Mouse (Mus musculus) embryonic fibroblast, embryonic 13.5 days (primary cell): Measurements from ENCODE around the gene Ubxn7. TPM values are rescaled to one million over a fixed set of nuclear protein-coding genes. Genes with fewer than 3 reads are reported as not detected.

ENCODE experiments used
- H3K27ac ChIP-seq: 2 replicates; pipeline ENCODE4 v1.5.1; 2012; ENCODE audit warnings: low read length, control low read depth, inconsistent platforms; ENCODE audit not compliant: insufficient read depth
- H3K4me1 ChIP-seq: 2 replicates; pipeline ENCODE4 v1.6.1; 2011; ENCODE audit warnings: low read length; ENCODE audit not compliant: control insufficient read depth, insufficient read depth
- H3K4me3 ChIP-seq: 2 replicates; pipeline ENCODE4 v1.5.1; 2011; ENCODE audit warnings: mild to moderate bottlenecking, control low read depth, low read length; ENCODE audit not compliant: insufficient read depth
- CTCF ChIP-seq: IDR thresholded peaks from 2 replicates; pipeline ENCODE4 v1.5.1; 2011; ENCODE audit warnings: mild to moderate bottlenecking, control low read depth, low read length, moderate library complexity, borderline replicate concordance; ENCODE audit not compliant: insufficient read depth
- POLR2A ChIP-seq: IDR thresholded peaks from 2 replicates; pipeline ENCODE4 v1.6.1; 2011; ENCODE audit warnings: low read depth, mild to moderate bottlenecking, control low read depth, low read length, moderate library complexity
- polyA plus RNA-seq: library from polyadenylated mRNA; stranded (reverse); fragments of >200 nt; gene quantifications from 2 replicates; pipeline ENCODE4 v1.2.4, GENCODE M21; 2011; ENCODE audit warnings: low read depth; ENCODE audit not compliant: missing spikeins, insufficient read length

Ubxn7 gene
- polyA plus RNA-seq, 1 experiment, result 36.6 TPM

DNA sequence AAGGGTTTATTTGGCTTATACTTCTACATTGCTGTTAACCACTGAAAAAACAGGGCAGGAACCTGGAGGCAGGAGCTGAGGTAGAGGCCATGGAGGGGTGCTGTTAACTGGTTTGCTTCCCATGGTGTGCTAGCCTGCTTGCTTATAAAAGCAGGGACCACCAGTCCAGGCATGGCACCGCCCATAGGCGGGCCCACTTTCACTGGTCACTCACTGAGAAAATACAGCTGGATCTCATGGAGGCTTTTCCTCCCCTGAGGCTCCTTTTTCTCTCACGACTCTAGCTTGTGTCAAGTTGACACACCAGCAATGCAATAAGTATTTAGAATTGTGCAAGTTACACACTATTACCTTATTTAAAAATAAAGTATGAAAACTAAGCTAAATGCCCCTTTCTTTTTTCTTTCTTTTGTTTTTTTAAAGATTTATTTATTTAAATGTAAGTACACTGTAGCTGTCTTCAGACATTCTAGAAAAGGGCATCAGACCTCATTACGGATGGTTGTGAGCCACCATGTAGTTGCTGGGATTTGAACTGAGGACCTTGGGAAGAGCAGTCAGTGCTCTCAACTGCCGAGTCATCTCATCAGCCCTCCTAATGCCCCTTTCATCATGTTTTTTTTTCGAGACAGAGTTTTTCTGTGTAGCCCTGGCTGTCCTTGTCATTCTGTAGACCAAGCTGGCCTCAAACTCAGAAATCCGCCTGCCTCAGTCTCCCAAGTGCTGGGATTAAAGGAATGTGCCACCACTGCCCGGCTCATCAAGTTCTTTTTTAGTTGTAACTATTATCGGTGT is 984 bp upstream of the Ubxn7 start:
- Histone ChIP-seq H3K27ac (peak overlapping the region; percentile 48), H3K4me1 (no peaks in the 10 kb centered on the region), H3K4me3 (peak overlapping the region; percentile 26)
- no peak for TF ChIP-seq POLR2A
- no peak for TF ChIP-seq CTCF

DNA sequence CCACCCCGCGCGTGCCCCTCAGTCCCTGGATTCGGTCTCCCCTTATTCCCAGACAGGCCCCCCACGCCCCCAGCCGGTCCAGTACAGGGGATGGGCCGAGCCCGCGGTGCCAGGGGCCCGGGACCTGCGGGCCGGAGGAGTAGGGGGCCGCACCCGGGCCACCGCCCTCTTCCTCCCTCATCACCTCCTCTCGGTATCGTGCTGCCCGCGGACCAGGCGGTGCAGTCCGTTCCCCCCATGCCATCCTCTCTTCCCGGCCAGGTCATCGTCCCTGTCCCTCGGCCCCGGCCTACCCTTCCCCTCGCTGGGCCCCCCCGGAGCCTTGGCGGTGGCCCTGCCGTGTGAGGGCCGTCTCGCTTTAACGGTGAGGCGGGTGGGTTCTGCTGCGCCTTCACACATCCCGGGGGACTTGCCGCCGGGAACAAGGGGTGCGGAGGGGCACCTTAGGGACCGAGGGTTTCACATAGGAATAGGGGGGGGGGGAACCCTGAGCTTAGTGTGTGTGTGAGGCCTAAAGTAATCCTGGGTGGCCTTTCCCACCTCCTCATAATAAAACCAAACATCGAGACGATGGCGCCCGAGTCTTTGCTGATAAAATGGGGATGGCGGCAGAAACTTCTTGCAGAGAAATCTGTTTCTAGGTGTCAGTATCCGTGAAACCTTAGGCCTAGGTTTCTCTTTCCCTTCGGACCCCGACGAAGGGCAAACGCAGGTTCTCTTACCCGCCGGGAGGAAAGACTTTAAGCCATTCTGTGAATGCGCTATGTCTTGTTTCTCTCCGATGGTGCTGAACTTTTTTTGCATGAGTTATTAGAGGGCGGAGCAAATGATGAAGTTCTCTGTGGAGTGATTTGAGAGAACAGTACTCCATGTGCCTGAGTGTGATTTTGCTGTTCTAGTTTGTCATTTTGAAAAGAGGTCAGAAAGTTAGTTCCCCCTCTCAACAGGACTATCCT is 777 bp downstream of the Ubxn7 start:
- peak overlapping the region; percentile 74 for H3K27ac ChIP-seq
- no peaks in the 10 kb centered on the region for H3K4me1 ChIP-seq
- H3K4me3 ChIP-seq, result peak overlapping the region; percentile 89
- TF ChIP-seq POLR2A (peak; percentile 64), CTCF (no peak)

DNA sequence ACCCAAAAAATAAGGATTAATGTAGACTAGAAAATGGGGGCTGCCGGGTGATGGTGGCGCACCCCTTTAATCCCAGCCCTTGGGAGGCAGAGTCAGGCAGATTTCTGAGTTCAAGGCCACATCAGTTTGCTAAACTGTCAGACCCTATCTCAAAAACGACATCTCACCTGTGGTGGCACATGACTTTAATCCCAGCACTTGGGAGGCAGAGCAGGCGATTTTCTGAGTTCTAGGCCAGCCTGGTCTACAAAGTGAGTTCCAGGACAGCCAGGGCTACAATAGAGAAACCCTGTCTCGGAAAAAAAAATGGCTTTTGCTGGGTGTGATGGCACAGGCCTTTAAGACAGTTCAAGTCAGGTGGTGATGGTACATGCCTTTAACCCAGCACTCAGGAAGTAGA is 3.1 kb downstream of the Ubxn7 start:
- Histone ChIP-seq H3K27ac (no peak overlapping the region), H3K4me1 (no peaks in the 10 kb centered on the region), H3K4me3 (no peak overlapping the region)
- TF ChIP-seq POLR2A (no peak), CTCF (no peak)

DNA sequence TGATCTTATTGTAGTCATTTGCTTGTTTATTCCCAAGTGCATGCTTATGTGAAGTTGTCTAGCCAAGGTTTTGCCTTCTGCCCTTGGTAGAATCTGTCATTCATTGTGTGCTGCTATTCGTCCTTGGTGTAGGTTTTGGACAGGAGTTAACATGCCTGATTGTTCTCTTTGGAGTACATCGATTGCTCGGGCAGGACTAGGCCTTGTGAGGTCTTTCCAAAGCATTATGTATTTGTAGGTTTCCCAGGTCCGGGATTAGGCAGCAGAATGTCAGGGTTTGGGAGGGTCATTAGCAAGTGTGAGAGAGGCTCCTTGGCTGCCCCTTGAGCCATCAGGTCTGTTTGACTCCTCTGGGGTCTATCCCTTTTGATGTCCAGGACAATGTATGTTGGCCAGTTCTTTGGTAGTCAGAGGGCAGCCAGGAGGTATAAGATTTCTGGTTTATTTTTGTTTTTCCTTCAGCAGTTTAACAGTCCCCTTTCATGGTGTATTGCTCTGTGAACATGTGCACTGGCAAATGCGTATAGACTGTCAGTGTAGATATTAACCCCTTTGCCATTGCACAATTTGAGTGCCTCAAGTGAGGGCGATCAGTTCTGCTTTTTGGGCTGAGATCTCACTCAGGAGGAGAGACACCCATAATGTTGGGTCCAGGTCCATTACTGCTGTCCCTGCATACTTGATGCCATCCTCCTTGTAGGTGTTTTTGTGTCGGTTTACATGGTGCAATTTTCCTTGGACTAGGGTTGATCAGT is 4.1 kb downstream of the Ubxn7 start:
- TF ChIP-seq CTCF, result no peak
- Histone ChIP-seq H3K27ac (no peak overlapping the region), H3K4me1 (no peaks in the 10 kb centered on the region), H3K4me3 (no peak overlapping the region)

DNA sequence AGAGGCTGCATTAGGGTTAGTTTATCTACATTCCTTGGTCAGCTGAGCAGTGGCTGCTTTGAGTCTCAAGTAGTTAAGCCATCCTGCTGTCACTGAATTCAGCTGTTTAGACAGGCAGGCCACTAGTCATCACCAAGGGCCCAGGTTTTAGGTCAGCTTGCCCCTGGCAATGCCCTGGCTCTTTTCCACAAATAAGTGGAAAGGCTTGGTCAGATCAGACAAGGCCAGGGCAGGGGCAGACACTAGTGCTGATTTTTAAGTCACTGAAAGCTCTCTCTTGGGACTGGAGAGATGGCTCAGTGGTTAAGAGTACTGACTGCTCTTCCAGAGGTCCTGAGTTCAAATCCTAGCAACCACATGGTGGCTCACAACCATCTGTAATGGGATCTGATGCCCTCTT is 4.9 kb downstream of the Ubxn7 start:
- Histone ChIP-seq H3K27ac (no peak overlapping the region), H3K4me3 (no peak overlapping the region), H3K4me1 (no peaks in the 10 kb centered on the region)
- TF ChIP-seq CTCF, result no peak
- no peak for TF ChIP-seq POLR2A

DNA sequence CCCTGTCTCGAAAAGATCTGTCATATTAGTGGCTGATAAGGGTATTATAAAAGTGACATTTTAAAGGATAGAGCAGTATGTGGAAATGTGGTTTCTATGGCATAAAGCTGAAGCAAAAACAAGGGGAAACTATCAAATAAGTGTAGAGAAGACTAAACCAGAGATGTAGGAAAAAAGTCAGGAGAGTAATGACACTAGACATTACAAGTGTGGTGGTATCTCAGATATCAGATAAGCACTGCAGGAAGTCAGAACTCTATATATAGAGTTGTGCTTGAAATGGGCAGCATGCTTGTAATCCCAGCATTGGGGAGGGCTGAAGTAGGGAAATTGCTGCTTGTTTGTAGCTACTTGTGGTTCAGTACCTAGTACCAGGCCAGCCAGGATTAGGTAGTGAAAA is 8.4 kb downstream of the Ubxn7 start:
- Histone ChIP-seq H3K4me1 (peaks cover 3% of the 10 kb centered on the region), H3K4me3 (no peak overlapping the region), H3K27ac (no peak overlapping the region)
- TF ChIP-seq CTCF (no peak), POLR2A (no peak)

DNA sequence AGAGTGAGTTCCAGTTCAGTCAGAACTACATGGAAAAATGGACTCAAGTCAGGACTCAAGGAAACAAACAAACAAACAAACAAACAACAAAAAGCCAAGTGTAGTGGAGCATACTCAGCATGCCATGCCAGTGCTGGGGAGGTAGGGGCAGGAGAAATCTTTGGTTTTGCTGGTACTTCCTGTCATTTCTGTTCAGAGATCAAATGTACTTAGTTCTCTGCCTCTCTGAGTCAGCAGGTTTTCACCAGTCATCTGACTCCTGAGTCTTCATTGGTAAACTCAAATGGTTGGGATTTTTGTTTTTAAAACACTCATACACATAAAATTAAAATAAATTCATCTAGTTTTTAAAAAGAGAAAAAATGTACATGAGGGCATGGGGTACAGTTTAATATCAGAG is 13.5 kb downstream of the Ubxn7 start:
- TF ChIP-seq POLR2A (no peak), CTCF (no peak)
- Histone ChIP-seq H3K27ac (peak overlapping the region; percentile 34; the same call in 1 of the 2 replicates), H3K4me1 (peaks cover 8% of the 10 kb centered on the region), H3K4me3 (no peak overlapping the region)

DNA sequence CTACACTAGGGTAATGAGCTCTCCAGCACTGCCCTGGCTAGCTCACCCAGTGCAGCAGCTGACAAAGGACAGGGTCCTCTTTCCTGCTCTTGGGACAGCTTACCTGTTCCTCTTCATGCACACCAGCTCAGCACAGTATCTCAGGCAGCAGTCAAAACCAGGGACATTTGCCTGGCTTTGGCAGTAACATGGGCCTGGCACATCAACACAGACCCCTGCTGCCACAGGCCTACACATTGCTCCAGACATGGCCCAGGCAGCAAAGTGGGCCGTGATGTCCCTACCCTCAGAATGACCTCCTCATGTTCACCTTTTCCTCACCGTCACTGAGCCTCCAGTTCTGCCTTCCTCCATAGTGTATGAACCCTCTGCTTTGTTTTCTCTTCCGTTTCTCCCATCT is 18.7 kb downstream of the Ubxn7 start:
- TF ChIP-seq POLR2A, result no peak
- TF ChIP-seq CTCF, result no peak
- H3K4me1 ChIP-seq, result peaks cover 4% of the 10 kb centered on the region
- H3K27ac ChIP-seq, result no peak overlapping the region
- no peak overlapping the region for H3K4me3 ChIP-seq

DNA sequence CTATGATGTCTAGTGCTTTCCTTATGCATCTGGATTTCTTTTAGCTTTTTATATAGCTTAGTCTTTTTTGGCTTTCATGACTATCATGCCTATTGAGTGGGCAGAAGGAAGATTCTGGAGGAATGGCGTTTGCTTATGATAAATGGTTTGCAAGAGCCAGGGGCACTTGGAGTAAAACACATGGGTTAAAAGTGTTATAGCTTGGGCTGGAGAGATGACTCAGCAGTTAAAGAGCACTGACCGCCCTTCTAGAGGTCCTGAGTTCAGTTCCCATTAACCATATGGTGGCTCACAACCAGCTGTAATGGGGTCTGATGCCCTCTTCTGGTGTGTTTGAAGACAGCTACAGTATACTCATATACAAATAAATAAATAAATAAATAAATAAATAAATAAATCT is 31.5 kb downstream of the Ubxn7 start:
- no peak overlapping the region for H3K27ac ChIP-seq
- no peak for TF ChIP-seq CTCF
- TF ChIP-seq POLR2A, result no peak
- H3K4me3 ChIP-seq, result no peak overlapping the region
- no peaks in the 10 kb centered on the region; the same call in 1 of the 2 replicates for H3K4me1 ChIP-seq

DNA sequence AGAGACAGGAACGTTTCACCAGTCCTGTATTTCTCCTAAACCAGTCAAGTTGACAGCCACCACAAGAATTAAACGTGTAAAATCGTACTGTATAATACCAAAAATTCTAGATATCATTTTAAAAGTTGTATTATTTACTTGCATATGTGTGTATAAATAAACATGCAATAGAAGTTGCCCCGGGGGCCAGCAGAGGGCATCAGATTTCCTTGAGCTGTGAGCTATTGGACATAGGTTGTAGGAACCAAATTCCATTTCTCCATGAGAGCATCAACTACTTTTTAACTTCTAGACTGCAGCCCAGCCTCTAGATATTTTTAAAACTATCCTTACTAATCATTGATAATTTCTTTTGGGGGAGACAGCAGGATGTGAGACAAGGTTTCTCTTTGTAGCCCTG is 39.3 kb downstream of the Ubxn7 start:
- no peak overlapping the region for H3K4me3 ChIP-seq
- no peaks in the 10 kb centered on the region; the same call in 1 of the 2 replicates for H3K4me1 ChIP-seq
- TF ChIP-seq CTCF (no peak), POLR2A (no peak)
- no peak overlapping the region for H3K27ac ChIP-seq
